Mouse (Mus musculus): ENCODE results near the gene 2310009B15Rik.

The 2310009B15Rik gene

DNA sequence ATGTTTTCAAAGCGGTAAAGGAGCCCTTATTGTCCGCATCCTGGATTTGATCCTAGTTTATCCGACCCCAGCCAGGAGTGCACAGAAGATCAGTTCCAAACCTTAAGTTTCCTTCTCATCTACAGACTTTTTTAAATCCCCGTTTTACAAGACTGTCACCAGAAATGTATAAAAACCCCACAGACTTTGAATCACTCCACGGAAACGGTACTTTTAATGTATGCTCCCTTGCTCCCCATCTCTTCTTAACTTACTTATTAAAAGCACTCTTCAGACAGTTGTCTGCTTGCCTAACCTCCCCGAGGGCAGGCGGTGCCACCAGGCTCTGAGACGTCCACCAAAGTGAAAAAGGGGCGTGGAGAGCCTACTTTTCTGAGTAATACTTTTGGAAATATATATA, 13.9 kb downstream of the 2310009B15Rik start:
- DNase-seq (ENCODE audit: low spot score in 2 of 2): no peak

- DNase-seq (ENCODE audit: low spot score in 2 of 2): no peak
Observed at GRCm38 (mm10) chr1:138842315-138842714, 14.3 kb downstream of the 2310009B15Rik start.

GRCm38 (mm10) chr1:138841306-138842095, 15.2 kb downstream of the 2310009B15Rik start:
- DNase-seq (ENCODE audit: low spot score in 2 of 2): no peak

DNA sequence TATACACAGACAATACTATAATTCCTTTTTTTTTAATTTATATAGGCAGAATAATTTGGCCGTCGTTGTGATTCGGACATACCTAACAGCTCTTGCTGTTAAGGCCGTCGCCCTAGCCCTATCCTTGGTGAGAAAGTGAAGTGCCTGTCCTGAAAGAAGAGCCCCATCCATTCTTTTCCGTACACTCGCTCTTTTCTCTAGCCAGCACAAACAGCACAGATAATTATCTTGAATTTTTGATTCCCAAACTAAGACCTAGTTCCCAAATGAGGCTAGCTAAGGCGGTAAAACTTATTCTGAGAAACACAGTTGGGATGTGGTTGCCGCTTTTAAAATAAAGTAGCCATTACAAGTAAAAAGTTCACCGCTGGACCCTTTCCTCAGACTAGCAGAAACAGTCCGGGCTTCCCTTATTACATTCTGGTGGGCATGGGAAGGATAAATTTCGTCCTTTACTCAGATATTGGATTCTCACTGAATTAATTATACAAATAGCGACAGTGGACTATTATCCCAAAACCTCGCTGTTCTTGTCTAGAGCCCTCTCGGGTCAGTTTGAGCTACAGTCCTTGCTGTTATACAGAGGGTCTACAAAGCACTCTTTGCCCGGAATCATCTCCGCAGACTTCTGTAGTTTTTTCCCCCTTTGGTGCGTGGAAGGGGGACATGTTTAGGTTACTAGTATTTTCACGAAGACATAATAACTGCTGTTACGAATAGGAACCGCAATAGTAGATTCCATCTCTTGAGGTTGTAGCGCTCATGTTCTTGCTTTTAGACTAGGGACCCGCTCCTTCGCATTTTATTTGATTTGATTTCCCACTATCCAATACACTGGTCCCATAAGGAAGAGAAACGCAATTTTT, 16.0 kb downstream of the 2310009B15Rik start:
- DNase-seq (ENCODE audit: low spot score in 2 of 2): no peak

GRCm38 (mm10) chr1:138839809-138840430, 16.7 kb downstream of the 2310009B15Rik start:
- DNase-seq (ENCODE audit: low spot score in 2 of 2): no peak

GRCm38 (mm10) chr1:138839291-138839690, 17.4 kb downstream of the 2310009B15Rik start:
- no peak for DNase-seq (ENCODE audit: low spot score in 2 of 2)

DNA sequence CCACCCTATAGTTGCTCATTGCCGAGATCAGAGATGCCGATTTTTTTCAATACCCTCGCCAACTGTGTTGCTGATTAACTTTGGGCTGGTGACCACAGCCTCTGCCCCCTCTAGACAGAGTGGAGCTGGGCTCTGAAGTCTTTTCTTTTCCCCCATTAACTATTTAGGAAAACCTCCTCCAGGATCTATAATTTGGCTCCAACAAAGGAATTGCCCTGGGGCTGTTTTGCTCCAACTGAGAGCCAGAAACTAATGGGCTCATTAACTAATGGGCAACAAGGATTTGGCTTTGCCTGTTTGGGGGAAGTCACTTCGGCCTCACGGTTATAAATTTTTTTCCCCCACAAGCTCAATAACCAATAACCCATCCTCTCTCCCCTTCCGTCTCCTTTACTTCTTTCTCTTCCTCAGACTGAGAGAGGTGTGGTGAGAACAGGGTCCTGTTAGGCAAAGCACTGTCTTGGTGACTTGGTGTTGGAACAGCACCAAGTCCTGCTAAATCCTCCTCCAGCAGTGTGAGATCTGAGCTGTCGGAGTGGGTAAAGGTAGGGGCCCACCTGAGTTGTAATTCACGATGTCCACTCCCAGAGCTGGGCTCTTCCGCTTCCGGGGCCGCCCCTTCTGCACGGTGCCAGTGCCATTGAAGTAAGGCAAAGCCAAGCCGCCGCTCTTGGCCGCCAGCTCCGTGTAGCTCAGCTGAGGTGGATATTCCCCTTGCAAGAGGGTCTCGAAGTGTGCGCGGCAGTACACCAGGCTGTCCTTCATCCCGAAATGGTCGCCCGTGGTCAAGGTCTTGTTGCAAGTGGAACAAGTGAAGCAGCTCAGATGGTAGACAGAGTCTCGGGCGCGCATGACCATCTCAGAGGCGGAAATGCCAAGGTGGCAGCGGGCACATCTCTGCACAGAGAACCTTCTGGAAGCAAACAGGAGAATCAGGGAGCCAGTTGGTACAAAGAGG, 18.6 kb downstream of the 2310009B15Rik start:
- DNase-seq (ENCODE audit: low spot score in 2 of 2): no peak

- no peak for DNase-seq (ENCODE audit: low spot score in 2 of 2)
Observed at GRCm38 (mm10) chr1:138835355-138835900, 21.2 kb downstream of the 2310009B15Rik start.

GRCm38 (mm10) chr1:138831309-138831708, 25.3 kb downstream of the 2310009B15Rik start:
- no peak for DNase-seq (ENCODE audit: low spot score in 2 of 2)

DNA sequence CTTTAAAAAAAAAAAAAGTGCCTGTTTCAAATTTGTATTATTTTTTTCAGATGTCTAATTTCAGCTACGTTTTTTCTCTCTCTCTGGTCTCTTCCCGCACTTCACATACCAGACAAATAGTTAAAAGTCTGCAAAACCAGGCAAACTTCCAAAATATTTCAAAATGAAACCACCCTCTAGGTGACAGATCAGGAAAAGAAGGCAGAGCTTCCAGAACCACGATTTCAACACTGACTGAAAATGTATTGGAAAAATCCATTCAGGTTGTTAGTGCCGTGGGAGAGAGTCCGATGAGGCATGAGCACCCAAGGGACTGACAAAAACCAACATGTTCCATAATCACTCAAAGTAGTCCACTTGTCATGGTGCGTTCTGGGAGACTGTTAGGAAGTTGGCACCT, 29.8 kb downstream of the 2310009B15Rik start:
- DNase-seq (ENCODE audit: low spot score in 2 of 2): no peak

- DNase-seq (ENCODE audit: low spot score in 2 of 2): no peak
Observed at GRCm38 (mm10) chr1:138822985-138823322, 33.7 kb downstream of the 2310009B15Rik start.

GRCm38 (mm10) chr1:138822255-138822984, 34.2 kb downstream of the 2310009B15Rik start:
- no peak for DNase-seq (ENCODE audit: low spot score in 2 of 2)
